Mouse (Mus musculus): ENCODE data around the gene Taf9b. TPM values are rescaled to one million over a fixed set of nuclear protein-coding genes. Genes with fewer than 3 reads are reported as not detected.

The Taf9b gene
- total RNA-seq, 2 experiments from 2014 or later, result 4.7 to 6.3 TPM

Other genes starting within 250 kb of the Taf9b start
- gene Magt1, start 209.3 kb downstream of the Taf9b start, total RNA-seq (2021), result 10 to 100 TPM; 29.6 to 30.5 TPM
- 100 to 1,000 TPM; 826 to 910 TPM for gene Cox7b, start 205.5 kb downstream of the Taf9b start, total RNA-seq (2021)
- gene Atp7a, start 193.9 kb downstream of the Taf9b start, total RNA-seq (2021), result 1 to 10 TPM; 5.9 to 7.5 TPM
- gene Tlr13, start 78.0 kb downstream of the Taf9b start, total RNA-seq (2021), result under 1 TPM; 0.23 to 0.44 TPM
- gene Pgk1, start 34.1 kb downstream of the Taf9b start, total RNA-seq (2021), result 1,000 to 10,000 TPM; 1,149 to 1,583 TPM
- not detected for gene Fnd3c2, start 34.2 kb upstream of the Taf9b start, total RNA-seq (2021)